Mouse (Mus musculus) kidney, adult 2 months (tissue): ENCODE measurements around the gene Zfp652.

Experiments used
- CTCF ChIP-seq: fragments of 200-500 bp; conservative IDR thresholded peaks from 2 replicates; pipeline ENCODE4 v1.5.1; 2011; ENCODE audit warnings: low read depth, mild to moderate bottlenecking, control low read depth, low read length, moderate library complexity, mixed read lengths; ENCODE audit not compliant: insufficient read depth, insufficient read length
- POLR2A ChIP-seq: fragments of 200-500 bp; IDR thresholded peaks from one replicate; pipeline ENCODE4 v1.6.1; 2011; ENCODE audit warnings: low read depth, low read length, control low read depth

- no peak for TF ChIP-seq POLR2A
- no peak for TF ChIP-seq CTCF
Measured at GRCm38 (mm10) chr11:95749619-95750018, 37.1 kb downstream of the Zfp652 start.
